9 mouse cellular contexts compared by ENCODE assay signal in genomic region chr17:34164202-34164895, GRCm38 (mm10). TPM values are rescaled to one million over a fixed set of nuclear protein-coding genes. Genes with fewer than 3 reads are reported as not detected.
DNase-seq lines count a peak whose midpoint lies in the region; ATAC-seq and TF ChIP-seq lines count a peak whose summit lies in the region.
"Had no signal": no experiment of that assay in that cellular context is flagged by ENCODE, and none has a peak within 500 bp of the region (broad histone marks: within the 10 kb centered on the region; RNA-seq: fewer than 3 reads in every experiment).

No protein-coding gene starts in this region.

- peak; percentile 23; the same call in 1 of the 2 replicates for TF ChIP-seq CTCF in gastrocnemius, adult 2 months (IDR thresholded peaks at IDR 0.05)
- peak; percentile 48 for TF ChIP-seq CTCF in lung, embryonic 14.5 days (IDR thresholded peaks at IDR 0.05; ENCODE audit: low read depth)

- H3K4me1 ChIP-seq in lung, embryonic 14.5 days (ENCODE audit: insufficient read depth) = no peaks in the 10 kb centered on the region

- no peaks in the 10 kb centered on the region for H3K36me3 ChIP-seq in lung, embryonic 14.5 days (ENCODE audit: insufficient read depth)

- H3K27ac ChIP-seq in gastrocnemius, adult 2 months = no peak overlapping the region
- no peak overlapping the region for H3K27ac ChIP-seq in lung, embryonic 14.5 days (ENCODE audit: low read depth)

- H3K4me2 ChIP-seq in lung, embryonic 14.5 days = no peak overlapping the region

- no peak overlapping the region for H3K9ac ChIP-seq in lung, embryonic 14.5 days

- intact Hi-C loops in gastrocnemius, adult 2 months (cut with DNase I) = no loop called here

- no peaks in the 10 kb centered on the region for H3K27me3 ChIP-seq in lung, embryonic 14.5 days (ENCODE audit: insufficient read depth, low read length)

- no peak for ATAC-seq in lung, embryonic 14.5 days (ENCODE audit: insufficient read depth)
- no peak for ATAC-seq in erythroblast, adult 5-6 weeks (replicated peaks; ENCODE audit: low FRiP score, poor library complexity, severe bottlenecking)
- ATAC-seq in erythroid progenitor cell, adult 5-6 weeks (replicated peaks; ENCODE audit: low FRiP score, poor library complexity, severe bottlenecking) = no peak

- H3K4me3 ChIP-seq in gastrocnemius, adult 2 months = no peak overlapping the region
- no peak overlapping the region for H3K4me3 ChIP-seq in lung, embryonic 14.5 days (ENCODE audit: low read depth, low read length)
- H3K4me3 ChIP-seq: myocyte had no signal

- H3K9me3 ChIP-seq in lung, embryonic 14.5 days (ENCODE audit: low read depth, low read length) = no peaks in the 10 kb centered on the region

- WGBS in lung, embryonic 14.5 days = 29% methylated on average over 9 of the region's 9 CpGs

- no peak for DNase-seq in gastrocnemius, adult 2 months
- no peak for DNase-seq in gastrocnemius, adult 18-20 months (ENCODE audit: low spot score)
- DNase-seq in spleen, adult 18-20 months = peak; percentile 56 to 67
- no peak for DNase-seq in spleen, adult 12 weeks (ENCODE audit: low spot score)
- DNase-seq in lung, embryonic 14.5 days = peak; percentile 35
- no peak for DNase-seq in left cerebral cortex, adult 11 months (ENCODE audit: low spot score)

RNA-seq across cellular contexts. Expression of gene H2-DMb1, which starts 11.5 kb away (rescaled TPM):
- under 1 TPM; 0.38 to 0.61 TPM for total RNA-seq in gastrocnemius, adult 2 months (2021)
- under 1 TPM; 0.16 to 0.78 TPM for total RNA-seq in gastrocnemius, adult 18-20 months (2021)
- 1.1 TPM in 2 replicates for polyA plus RNA-seq in lung, embryonic 14.5 days (2014; fragmentation: Nextera tagmentation; extraction: Ambion mirVana)
- total RNA-seq in erythroblast, adult 5-6 weeks (2015; ENCODE audit: low replicate concordance) = 6.1 and 9.6 TPM in 2 replicates
- total RNA-seq in erythroblast, adult 5-6 weeks (2017; ENCODE audit: low replicate concordance) = 7.1 and 15.8 TPM in 2 replicates
- 18.0 and 34.8 TPM in 2 replicates for total RNA-seq in erythroid progenitor cell, adult 5-6 weeks (2015; ENCODE audit: low replicate concordance)
- 3.9 and 23.1 TPM in 2 replicates for total RNA-seq in erythroid progenitor cell, adult 5-6 weeks (2017; ENCODE audit: low replicate concordance)
- polyA plus RNA-seq: myocyte had no signal

RNA-seq across cellular contexts. Expression of gene H2-DMb2, which starts 21.2 kb away (rescaled TPM):
- under 1 TPM; 0.46 to 0.47 TPM for total RNA-seq in gastrocnemius, adult 2 months (2021)
- under 1 TPM; 0.17 to 0.53 TPM for total RNA-seq in gastrocnemius, adult 18-20 months (2021)
- 0.91 and 1.1 TPM in 2 replicates for polyA plus RNA-seq in lung, embryonic 14.5 days (2014; fragmentation: Nextera tagmentation; extraction: Ambion mirVana)
- total RNA-seq in erythroblast, adult 5-6 weeks (2015; ENCODE audit: low replicate concordance) = 2.5 TPM in 1 of 2 replicates, not detected in the other
- total RNA-seq in erythroblast, adult 5-6 weeks (2017; ENCODE audit: low replicate concordance) = 3.2 and 3.6 TPM in 2 replicates
- 3.2 and 4.6 TPM in 2 replicates for total RNA-seq in erythroid progenitor cell, adult 5-6 weeks (2015; ENCODE audit: low replicate concordance)
- 2.0 and 2.8 TPM in 2 replicates for total RNA-seq in erythroid progenitor cell, adult 5-6 weeks (2017; ENCODE audit: low replicate concordance)
- polyA plus RNA-seq: myocyte had no signal

RNA-seq across cellular contexts. Expression of gene Tap1, which starts 23.0 kb away (rescaled TPM):
- total RNA-seq in gastrocnemius, adult 2 months (2021) = 1 to 10 TPM in 1 of 2 experiments, under 1 TPM in 1; 0.74 to 1.5 TPM
- 1 to 10 TPM in 1 of 2 experiments, under 1 TPM in 1; 0.98 to 3.6 TPM for total RNA-seq in gastrocnemius, adult 18-20 months (2021)
- 3.5 and 4.0 TPM in 2 replicates for polyA plus RNA-seq in lung, embryonic 14.5 days (2014; fragmentation: Nextera tagmentation; extraction: Ambion mirVana)
- 6.9 and 12.1 TPM in 2 replicates for total RNA-seq in erythroblast, adult 5-6 weeks (2015; ENCODE audit: low replicate concordance)
- 13.3 and 24.7 TPM in 2 replicates for total RNA-seq in erythroblast, adult 5-6 weeks (2017; ENCODE audit: low replicate concordance)
- total RNA-seq in erythroid progenitor cell, adult 5-6 weeks (2015; ENCODE audit: low replicate concordance) = 12.6 and 21.0 TPM in 2 replicates
- 21.6 and 35.4 TPM in 2 replicates for total RNA-seq in erythroid progenitor cell, adult 5-6 weeks (2017; ENCODE audit: low replicate concordance)

RNA-seq across cellular contexts. Expression of gene Psmb9, which starts 23.2 kb away (rescaled TPM):
- 1 to 10 TPM; 1.4 to 1.7 TPM for total RNA-seq in gastrocnemius, adult 2 months (2021)
- total RNA-seq in gastrocnemius, adult 18-20 months (2021) = 1 to 10 TPM in 1 of 2 experiments, under 1 TPM in 1; 0.73 to 3.8 TPM
- polyA plus RNA-seq in lung, embryonic 14.5 days (2014; fragmentation: Nextera tagmentation; extraction: Ambion mirVana) = 3.4 and 4.5 TPM in 2 replicates
- total RNA-seq in erythroblast, adult 5-6 weeks (2015; ENCODE audit: low replicate concordance) = 16.1 and 55.0 TPM in 2 replicates
- total RNA-seq in erythroblast, adult 5-6 weeks (2017; ENCODE audit: low replicate concordance) = 17.2 and 29.1 TPM in 2 replicates
- 23.5 and 39.3 TPM in 2 replicates for total RNA-seq in erythroid progenitor cell, adult 5-6 weeks (2015; ENCODE audit: low replicate concordance)
- total RNA-seq in erythroid progenitor cell, adult 5-6 weeks (2017; ENCODE audit: low replicate concordance) = 21.3 and 36.5 TPM in 2 replicates

RNA-seq across cellular contexts. Expression of gene Psmb8, which starts 33.2 kb away (rescaled TPM):
- 1 to 10 TPM; 2.2 to 3.4 TPM for total RNA-seq in gastrocnemius, adult 2 months (2021)
- total RNA-seq in gastrocnemius, adult 18-20 months (2021) = 1 to 10 TPM; 3.2 to 6.7 TPM
- 7.9 and 8.9 TPM in 2 replicates for polyA plus RNA-seq in lung, embryonic 14.5 days (2014; fragmentation: Nextera tagmentation; extraction: Ambion mirVana)
- total RNA-seq in erythroblast, adult 5-6 weeks (2015; ENCODE audit: low replicate concordance) = 35.5 and 50.4 TPM in 2 replicates
- 34.0 and 37.2 TPM in 2 replicates for total RNA-seq in erythroblast, adult 5-6 weeks (2017; ENCODE audit: low replicate concordance)
- total RNA-seq in erythroid progenitor cell, adult 5-6 weeks (2015; ENCODE audit: low replicate concordance) = 38.1 and 68.1 TPM in 2 replicates
- total RNA-seq in erythroid progenitor cell, adult 5-6 weeks (2017; ENCODE audit: low replicate concordance) = 29.3 and 38.3 TPM in 2 replicates

Comparison
In these comparisons a context has a peak if more than half of its experiments do, and no peak if none do; other contexts are left out.
1. DNase-seq: peak in spleen, adult 18-20 months (2 of 2) and lung, embryonic 14.5 days (single experiment); none in gastrocnemius, adult 2 months (single experiment), gastrocnemius, adult 18-20 months (single experiment), spleen, adult 12 weeks (single experiment) and left cerebral cortex, adult 11 months (single experiment).